Mouse (Mus musculus): ENCODE results near the gene Cpt1a.

The Cpt1a gene

GRCm38 (mm10) chr19:3323753-3324270 lies 1.7 kb downstream of the Cpt1a start:
- in situ Hi-C loops (cut with MboI; ENCODE audit: low pct_unique_long_range_greater_than_20kb in 1 of 2, low sequenced_read_pairs in 2 of 2, unreplicated experiment in 1 of 2) = no loop called here

- in situ Hi-C loops (cut with MboI; ENCODE audit: low pct_unique_long_range_greater_than_20kb in 1 of 2, low sequenced_read_pairs in 2 of 2, unreplicated experiment in 1 of 2) = no loop called here
These were observed 2.2 kb downstream of the Cpt1a start for GRCm38 (mm10) chr19:3324271-3324811.

- in situ Hi-C loops (cut with MboI; ENCODE audit: low pct_unique_long_range_greater_than_20kb in 1 of 2, low sequenced_read_pairs in 2 of 2, unreplicated experiment in 1 of 2) = no loop called here
These were observed 3.0 kb downstream of the Cpt1a start for GRCm38 (mm10) chr19:3324931-3325711.

- in situ Hi-C loops (cut with MboI; ENCODE audit: low pct_unique_long_range_greater_than_20kb in 1 of 2, low sequenced_read_pairs in 2 of 2, unreplicated experiment in 1 of 2) = no loop called here
These were observed 3.8 kb downstream of the Cpt1a start for GRCm38 (mm10) chr19:3325771-3326478.

- in situ Hi-C loops (cut with MboI; ENCODE audit: low pct_unique_long_range_greater_than_20kb in 1 of 2, low sequenced_read_pairs in 2 of 2, unreplicated experiment in 1 of 2) = no loop called here
These were observed 4.4 kb downstream of the Cpt1a start for GRCm38 (mm10) chr19:3326479-3327047.

- in situ Hi-C loops (cut with MboI; ENCODE audit: low pct_unique_long_range_greater_than_20kb in 1 of 2, low sequenced_read_pairs in 2 of 2, unreplicated experiment in 1 of 2) = no loop called here
These were observed 11.1 kb downstream of the Cpt1a start for GRCm38 (mm10) chr19:3333247-3333646.

- in situ Hi-C loops (cut with MboI; ENCODE audit: low pct_unique_long_range_greater_than_20kb in 1 of 2, low sequenced_read_pairs in 2 of 2, unreplicated experiment in 1 of 2) = no loop called here
These were observed 11.8 kb downstream of the Cpt1a start for GRCm38 (mm10) chr19:3333694-3334515.

GRCm38 (mm10) chr19:3334550-3334949 lies 12.4 kb downstream of the Cpt1a start:
- in situ Hi-C loops (cut with MboI; ENCODE audit: low pct_unique_long_range_greater_than_20kb in 1 of 2, low sequenced_read_pairs in 2 of 2, unreplicated experiment in 1 of 2) = no loop called here

- in situ Hi-C loops (cut with MboI; ENCODE audit: low pct_unique_long_range_greater_than_20kb in 1 of 2, low sequenced_read_pairs in 2 of 2, unreplicated experiment in 1 of 2) = no loop called here
These were observed 13.8 kb downstream of the Cpt1a start for GRCm38 (mm10) chr19:3335917-3336316.

GRCm38 (mm10) chr19:3336485-3337255 lies 14.5 kb downstream of the Cpt1a start:
- in situ Hi-C loops (cut with MboI; ENCODE audit: low pct_unique_long_range_greater_than_20kb in 1 of 2, low sequenced_read_pairs in 2 of 2, unreplicated experiment in 1 of 2) = no loop called here

GRCm38 (mm10) chr19:3339187-3339586 lies 17.1 kb downstream of the Cpt1a start:
- in situ Hi-C loops (cut with MboI; ENCODE audit: low pct_unique_long_range_greater_than_20kb in 1 of 2, low sequenced_read_pairs in 2 of 2, unreplicated experiment in 1 of 2) = no loop called here

- in situ Hi-C loops (cut with MboI; ENCODE audit: low pct_unique_long_range_greater_than_20kb in 1 of 2, low sequenced_read_pairs in 2 of 2, unreplicated experiment in 1 of 2) = no loop called here
These were observed 18.9 kb downstream of the Cpt1a start for GRCm38 (mm10) chr19:3341021-3341420.

- in situ Hi-C loops (cut with MboI; ENCODE audit: low pct_unique_long_range_greater_than_20kb in 1 of 2, low sequenced_read_pairs in 2 of 2, unreplicated experiment in 1 of 2) = no loop called here
These were observed 21.8 kb downstream of the Cpt1a start for GRCm38 (mm10) chr19:3343929-3344328.

- in situ Hi-C loops (cut with MboI; ENCODE audit: low pct_unique_long_range_greater_than_20kb in 1 of 2, low sequenced_read_pairs in 2 of 2, unreplicated experiment in 1 of 2) = no loop called here
These were observed 22.8 kb downstream of the Cpt1a start for GRCm38 (mm10) chr19:3344636-3345544.

GRCm38 (mm10) chr19:3347784-3348183 lies 25.6 kb downstream of the Cpt1a start:
- in situ Hi-C loops (cut with MboI; ENCODE audit: low pct_unique_long_range_greater_than_20kb in 1 of 2, low sequenced_read_pairs in 2 of 2, unreplicated experiment in 1 of 2) = no loop called here

GRCm38 (mm10) chr19:3353415-3354111 lies 31.4 kb downstream of the Cpt1a start:
- in situ Hi-C loops (cut with MboI; ENCODE audit: low pct_unique_long_range_greater_than_20kb in 1 of 2, low sequenced_read_pairs in 2 of 2, unreplicated experiment in 1 of 2) = no loop called here

All from mouse embryonic stem cell (cell line).